Mouse (Mus musculus) kidney, embryonic 15.5 days (tissue): Measurements from ENCODE around the gene Ntmt1. TPM values are rescaled to one million over a fixed set of nuclear protein-coding genes. Genes with fewer than 3 reads are reported as not detected.

Experiments used
- ATAC-seq: fragments of 200-750 bp; cut with Nextera tagmentation; replicated peaks from 2 replicates; pipeline ENCODE4 v1.8.0; 2017; ENCODE audit warnings: moderate TSS enrichment; ENCODE audit not compliant: low FRiP score
- H3K27ac ChIP-seq: fragments of 300-500 bp; sonication (generic); 2 replicates; pipeline ENCODE4 v1.5.1; 2015; ENCODE audit warnings: mild to moderate bottlenecking, inconsistent platforms
- H3K27me3 ChIP-seq: fragments of 300-500 bp; sonication (generic); 2 replicates; pipeline ENCODE4 v1.6.1; 2015; ENCODE audit warnings: inconsistent platforms
- H3K36me3 ChIP-seq: fragments of 300-500 bp; sonication (generic); 2 replicates; pipeline ENCODE4 v1.6.1; 2015; ENCODE audit warnings: inconsistent platforms
- H3K4me1 ChIP-seq: fragments of 300-500 bp; sonication (generic); 2 replicates; pipeline ENCODE4 v1.6.1; 2015; ENCODE audit warnings: inconsistent platforms
- H3K4me2 ChIP-seq: fragments of 300-500 bp; sonication (generic); 2 replicates; pipeline ENCODE4 v1.6.1; 2015; ENCODE audit warnings: moderate library complexity, mild to moderate bottlenecking, inconsistent platforms
- H3K4me3 ChIP-seq: fragments of 300-500 bp; sonication (generic); replicated peaks from 2 replicates; pipeline ENCODE4 v1.5.1; 2015; ENCODE audit warnings: mild to moderate bottlenecking, inconsistent platforms
- H3K9ac ChIP-seq: fragments of 300-500 bp; sonication (generic); 2 replicates; pipeline ENCODE4 v1.6.1; 2015; ENCODE audit warnings: mild to moderate bottlenecking, inconsistent platforms
- H3K9me3 ChIP-seq: fragments of 300-500 bp; sonication (generic); replicated peaks from 2 replicates; pipeline ENCODE4 v1.6.1; 2016; ENCODE audit warnings: inconsistent platforms
- WGBS: fragments of 180-500 bp; shearing (Covaris S2); methylation state at CpG from one replicate; pipeline ENCODE4 v1.1.7; 2015; ENCODE audit warnings: mixed read lengths; 5-methylcytosine and 5-hydroxymethylcytosine counted together
- polyA plus RNA-seq: library from polyadenylated mRNA; unstranded; fragments of >200 nt; fragmentation: Nextera tagmentation; extraction: Ambion mirVana; gene quantifications from 2 replicates; pipeline ENCODE4 v1.2.1, GENCODE M21; 2015

The Ntmt1 gene
- polyA plus RNA-seq, 1 experiment from 2014 or later: 96.6 TPM

- Histone ChIP-seq H3K4me2 (peak overlapping the region; percentile 88), H3K4me3 (peak overlapping the region; percentile 47), H3K4me1 (peaks cover 64% of the 10 kb centered on the region), H3K27me3 (no peaks in the 10 kb centered on the region), H3K9ac (peak overlapping the region; percentile 59), H3K9me3 (no peaks in the 10 kb centered on the region), H3K36me3 (no peaks in the 10 kb centered on the region), H3K27ac (peak overlapping the region; percentile 95)
- 6% methylated on average over 19 of the region's 19 CpGs for WGBS
- ATAC-seq: peak; percentile 84
Measured at GRCm38 (mm10) chr2:30771806-30772460, 35.7 kb upstream of the Ntmt1 start.

DNA sequence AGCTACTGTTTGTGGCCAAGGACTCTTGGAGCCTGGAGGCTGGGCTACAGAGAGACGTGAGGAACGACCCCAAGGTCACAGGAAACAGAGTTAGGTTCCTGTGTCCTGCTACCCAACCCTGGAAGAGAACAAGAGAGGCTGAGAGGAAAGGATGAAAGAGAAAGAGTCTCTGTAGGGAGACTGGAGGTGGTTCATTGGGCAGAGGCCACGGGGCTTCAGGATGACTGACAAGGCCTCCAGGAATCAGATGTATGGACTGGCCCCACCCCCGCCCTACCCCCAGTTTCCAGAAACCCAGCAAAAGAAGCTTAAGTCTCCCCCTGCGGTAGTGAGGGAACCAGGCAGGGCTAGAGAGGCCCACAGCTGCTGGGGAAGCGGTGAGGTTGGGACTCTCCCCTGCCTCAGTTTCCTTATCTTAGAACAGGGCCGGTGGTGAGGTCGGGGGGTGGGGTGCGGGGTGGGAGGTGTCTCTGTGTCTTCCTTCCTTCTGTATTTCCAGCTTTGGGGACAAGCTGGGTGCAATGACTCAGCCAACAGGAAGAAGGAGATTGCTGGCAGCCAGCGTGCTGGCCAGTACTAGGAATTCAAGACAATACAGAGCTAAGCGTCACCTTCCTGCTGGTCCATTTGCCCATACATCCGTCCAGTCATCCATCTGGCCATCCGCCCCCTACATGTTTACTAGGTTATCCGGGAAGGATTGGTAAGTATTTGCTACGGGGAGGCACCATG lies 34.9 kb upstream of the Ntmt1 start:
- ATAC-seq: 0 out of 2 replicates have a peak, but pooled peaks have one; percentile 13
- H3K4me1 ChIP-seq: peaks cover 60% of the 10 kb centered on the region
- H3K9me3 ChIP-seq: no peaks in the 10 kb centered on the region
- no peaks in the 10 kb centered on the region for H3K36me3 ChIP-seq
- H3K27me3 ChIP-seq: no peaks in the 10 kb centered on the region
- peak overlapping the region; percentile 95 for H3K27ac ChIP-seq
- H3K4me3 ChIP-seq: no peak overlapping the region
- no peak overlapping the region for H3K9ac ChIP-seq
- 0 out of 2 replicates have a peak overlapping the region, but pooled peaks have one; percentile 2 for H3K4me2 ChIP-seq
- WGBS: 42% methylated on average over 15 of the region's 15 CpGs

DNA sequence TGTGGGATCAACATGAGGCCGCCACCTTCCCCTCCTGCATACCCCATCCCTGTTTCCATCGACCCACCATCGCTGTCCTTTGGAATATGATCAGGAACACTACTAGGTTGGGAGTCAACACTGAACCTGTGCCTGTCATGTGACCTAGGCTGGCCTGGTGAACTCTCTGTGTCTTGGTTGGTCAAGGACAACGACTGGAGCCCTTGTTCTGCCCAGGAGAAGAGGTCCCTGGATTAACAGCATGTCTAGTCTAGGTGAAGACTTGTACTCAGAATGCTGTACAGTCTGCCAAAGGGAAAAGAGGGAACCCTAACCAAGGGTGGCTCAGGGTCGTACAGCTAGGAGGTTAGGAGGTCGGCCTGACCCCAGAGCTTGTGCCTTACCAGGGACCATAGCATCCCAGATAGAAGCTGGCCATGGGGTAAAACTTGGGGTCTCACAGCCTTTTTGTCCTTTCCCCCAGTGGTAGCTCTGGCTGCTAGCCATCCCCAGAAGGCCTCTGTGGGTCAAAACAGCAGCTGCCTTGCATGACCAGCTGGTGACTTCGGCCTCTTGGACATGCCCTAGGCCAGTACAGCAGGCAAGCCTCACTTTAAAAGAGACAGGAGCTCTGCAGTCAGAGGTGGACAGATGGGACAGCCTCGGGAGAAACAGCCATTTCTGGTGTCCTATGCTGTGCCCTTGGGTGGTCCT lies 34.2 kb upstream of the Ntmt1 start:
- no peaks in the 10 kb centered on the region for H3K36me3 ChIP-seq
- H3K4me2 ChIP-seq: no peak overlapping the region
- WGBS: 68% methylated on average over 8 of the region's 8 CpGs
- no peak overlapping the region for H3K9ac ChIP-seq
- H3K27me3 ChIP-seq: no peaks in the 10 kb centered on the region
- H3K9me3 ChIP-seq: no peaks in the 10 kb centered on the region
- no peak for ATAC-seq
- H3K27ac ChIP-seq: peak overlapping the region; percentile 95
- peaks cover 58% of the 10 kb centered on the region for H3K4me1 ChIP-seq
- H3K4me3 ChIP-seq: no peak overlapping the region

GRCm38 (mm10) chr2:30775955-30776354 lies 31.7 kb upstream of the Ntmt1 start:
- Histone ChIP-seq H3K4me3 (no peak overlapping the region), H3K4me1 (peaks cover 69% of the 10 kb centered on the region), H3K36me3 (no peaks in the 10 kb centered on the region), H3K4me2 (no peak overlapping the region), H3K27ac (no peak overlapping the region), H3K27me3 (no peaks in the 10 kb centered on the region), H3K9me3 (no peaks in the 10 kb centered on the region), H3K9ac (no peak overlapping the region)
- WGBS: 60% methylated on average over 3 of the region's 3 CpGs
- no peak for ATAC-seq

GRCm38 (mm10) chr2:30777266-30777665 lies 30.4 kb upstream of the Ntmt1 start:
- no peak overlapping the region for H3K4me2 ChIP-seq
- H3K36me3 ChIP-seq: no peaks in the 10 kb centered on the region
- no peak overlapping the region for H3K4me3 ChIP-seq
- H3K27me3 ChIP-seq: no peaks in the 10 kb centered on the region
- no peaks in the 10 kb centered on the region for H3K9me3 ChIP-seq
- no peak for ATAC-seq
- 66% methylated on average over 3 of the region's 3 CpGs for WGBS
- H3K4me1 ChIP-seq: peaks cover 58% of the 10 kb centered on the region
- no peak overlapping the region for H3K27ac ChIP-seq
- no peak overlapping the region for H3K9ac ChIP-seq

DNA sequence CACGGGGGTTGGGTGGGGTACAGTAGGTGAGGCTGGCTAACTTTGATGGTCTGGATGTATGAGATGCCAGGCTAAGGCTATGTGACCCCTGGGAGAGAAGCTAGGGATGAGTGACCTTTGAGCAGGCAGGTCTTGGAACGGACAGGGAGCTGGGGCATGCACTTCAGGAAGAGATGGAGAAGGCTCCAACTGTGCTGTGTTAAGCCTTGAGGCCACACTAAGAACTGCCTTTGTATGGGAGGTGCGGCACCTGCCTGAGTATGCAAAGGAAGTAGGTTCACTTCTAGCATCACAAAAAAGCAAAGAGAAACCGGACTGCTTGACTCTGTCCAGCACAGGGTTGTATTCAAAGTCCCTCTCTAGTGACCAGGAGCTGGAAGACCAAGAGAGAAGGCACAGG lies 29.4 kb upstream of the Ntmt1 start:
- H3K27ac ChIP-seq: peak overlapping the region; percentile 80
- WGBS: 77% methylated on average over 4 of the region's 4 CpGs
- H3K36me3 ChIP-seq: no peaks in the 10 kb centered on the region
- ATAC-seq: no peak
- no peak overlapping the region for H3K4me3 ChIP-seq
- no peaks in the 10 kb centered on the region for H3K9me3 ChIP-seq
- no peak overlapping the region for H3K4me2 ChIP-seq
- peaks cover 56% of the 10 kb centered on the region for H3K4me1 ChIP-seq
- no peak overlapping the region for H3K9ac ChIP-seq
- H3K27me3 ChIP-seq: no peaks in the 10 kb centered on the region

- no peak overlapping the region for H3K9ac ChIP-seq
- H3K9me3 ChIP-seq: no peaks in the 10 kb centered on the region
- ATAC-seq: peak; percentile 74
- no peak overlapping the region for H3K4me3 ChIP-seq
- H3K4me1 ChIP-seq: peaks cover 58% of the 10 kb centered on the region
- H3K36me3 ChIP-seq: no peaks in the 10 kb centered on the region
- no peaks in the 10 kb centered on the region for H3K27me3 ChIP-seq
- 6% methylated on average over 5 of the region's 5 CpGs for WGBS
- H3K27ac ChIP-seq: peak overlapping the region; percentile 80
- H3K4me2 ChIP-seq: no peak overlapping the region
Measured at GRCm38 (mm10) chr2:30779241-30779640, 28.4 kb upstream of the Ntmt1 start.

- WGBS: 77% methylated on average over 8 of the region's 8 CpGs
- peak overlapping the region; percentile 29; the same call in 1 of the 2 replicates for H3K9ac ChIP-seq
- H3K27ac ChIP-seq: peak overlapping the region; percentile 97
- no peaks in the 10 kb centered on the region for H3K9me3 ChIP-seq
- H3K4me2 ChIP-seq: peak overlapping the region; percentile 61
- H3K4me3 ChIP-seq: no peak overlapping the region; the same call in 1 of the 2 replicates
- no peaks in the 10 kb centered on the region for H3K36me3 ChIP-seq
- H3K4me1 ChIP-seq: peaks cover 84% of the 10 kb centered on the region
- H3K27me3 ChIP-seq: no peaks in the 10 kb centered on the region
- ATAC-seq: no peak
Measured at GRCm38 (mm10) chr2:30782312-30783290, 25.0 kb upstream of the Ntmt1 start.

DNA sequence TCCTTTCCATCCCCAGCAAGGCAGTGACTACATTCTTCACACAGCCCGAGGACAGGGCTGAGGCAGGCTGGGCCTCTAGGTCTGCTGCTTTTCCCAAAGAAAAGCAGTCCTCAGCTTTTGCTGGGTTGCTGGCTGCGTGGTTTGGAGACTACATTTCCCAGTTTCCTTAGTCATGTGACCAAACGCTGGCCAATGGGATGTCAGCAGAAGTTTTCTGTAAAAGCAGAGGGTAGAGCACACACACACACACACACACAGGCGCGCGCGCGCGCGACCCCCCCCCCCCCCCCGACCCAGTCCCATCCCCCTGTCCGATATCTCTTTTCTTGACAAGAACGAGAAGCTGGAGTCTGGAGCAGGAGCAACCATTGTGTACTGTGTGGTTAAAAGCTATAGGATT lies 24.3 kb upstream of the Ntmt1 start:
- Histone ChIP-seq H3K27ac (peak overlapping the region; percentile 97), H3K27me3 (no peaks in the 10 kb centered on the region), H3K4me1 (peaks cover 80% of the 10 kb centered on the region), H3K4me2 (peak overlapping the region; percentile 61), H3K4me3 (peak overlapping the region; percentile 37; the same call in 1 of the 2 replicates), H3K9me3 (no peaks in the 10 kb centered on the region), H3K9ac (peak overlapping the region; percentile 29; the same call in 1 of the 2 replicates), H3K36me3 (no peaks in the 10 kb centered on the region)
- no peak for ATAC-seq
- WGBS: under 1% methylated on average over 8 of the region's 13 CpGs

- Histone ChIP-seq H3K4me2 (peak overlapping the region; percentile 61), H3K9me3 (no peaks in the 10 kb centered on the region), H3K27me3 (no peaks in the 10 kb centered on the region), H3K4me1 (peaks cover 72% of the 10 kb centered on the region), H3K36me3 (no peaks in the 10 kb centered on the region), H3K4me3 (peak overlapping the region; percentile 37), H3K27ac (peak overlapping the region; percentile 97), H3K9ac (peak overlapping the region; percentile 45)
- 5% methylated on average over 40 of the region's 40 CpGs for WGBS
- peak; percentile 86 for ATAC-seq
Measured at GRCm38 (mm10) chr2:30784078-30784994, 23.3 kb upstream of the Ntmt1 start.
